Mouse (Mus musculus) right cerebral cortex, postnatal 36 days (tissue): ENCODE measurements around the gene Nek9.

ENCODE experiments used
- DNase-seq, 2 experiments: peaks; one replicate each; pipeline ENCODE4 v3.0.0; 2022; ENCODE audit warnings: low spot score in 2 of 2, mixed read lengths in 1 of 2

Gene Nek9

GRCm38 (mm10) chr12:85347196-85347595 is 8.0 kb upstream of the Nek9 start:
- DNase-seq, result no peak

- peak in 1 of 2 experiments; percentile 31 for DNase-seq
Observed at GRCm38 (mm10) chr12:85346374-85346773, 7.2 kb upstream of the Nek9 start.

GRCm38 (mm10) chr12:85345559-85345958 is 6.4 kb upstream of the Nek9 start:
- no peak for DNase-seq

GRCm38 (mm10) chr12:85344252-85344651 is 5.1 kb upstream of the Nek9 start:
- no peak for DNase-seq

- DNase-seq, result no peak
Observed at GRCm38 (mm10) chr12:85342310-85342709, 3.1 kb upstream of the Nek9 start.

- DNase-seq, result no peak
Observed at GRCm38 (mm10) chr12:85341131-85341530, 2.0 kb upstream of the Nek9 start.

- no peak for DNase-seq
Observed at GRCm38 (mm10) chr12:85339947-85340346, 785 bp upstream of the Nek9 start.

GRCm38 (mm10) chr12:85338815-85339214 is 347 bp downstream of the Nek9 start:
- DNase-seq, result peak in 1 of 2 experiments; percentile 9

GRCm38 (mm10) chr12:85337567-85338311 is 1.4 kb downstream of the Nek9 start:
- no peak for DNase-seq

- DNase-seq, result no peak
Observed at GRCm38 (mm10) chr12:85330153-85330552, 9.0 kb downstream of the Nek9 start.

- no peak for DNase-seq
Observed at GRCm38 (mm10) chr12:85308651-85309050, 30.5 kb downstream of the Nek9 start.

GRCm38 (mm10) chr12:85305247-85305892 is 33.8 kb downstream of the Nek9 start:
- DNase-seq, result peak; percentile 79 to 80

- no peak for DNase-seq
Observed at GRCm38 (mm10) chr12:85304725-85305124, 34.4 kb downstream of the Nek9 start.

GRCm38 (mm10) chr12:85303256-85303655 is 35.9 kb downstream of the Nek9 start:
- no peak for DNase-seq

- no peak for DNase-seq
Observed at GRCm38 (mm10) chr12:85298835-85299180, 40.4 kb downstream of the Nek9 start.

GRCm38 (mm10) chr12:85298127-85298834 is 40.9 kb downstream of the Nek9 start:
- no peak for DNase-seq

- no peak for DNase-seq
Observed at GRCm38 (mm10) chr12:85297345-85297997, 41.7 kb downstream of the Nek9 start.

GRCm38 (mm10) chr12:85296915-85297314 is 42.2 kb downstream of the Nek9 start:
- no peak for DNase-seq

- DNase-seq, result no peak
Observed at GRCm38 (mm10) chr12:85295506-85295905, 43.7 kb downstream of the Nek9 start.

- no peak for DNase-seq
Observed at GRCm38 (mm10) chr12:85292906-85293305, 46.3 kb downstream of the Nek9 start.

GRCm38 (mm10) chr12:85292288-85292687 is 46.9 kb downstream of the Nek9 start:
- no peak for DNase-seq

- no peak for DNase-seq
Observed at GRCm38 (mm10) chr12:85291541-85291940, 47.6 kb downstream of the Nek9 start.
